Mouse (Mus musculus) layer of hippocampus, adult 2 months (tissue): ENCODE data around the gene Hoxc4. TPM values are rescaled to one million over a fixed set of nuclear protein-coding genes. Genes with fewer than 3 reads are reported as not detected.

Experiments used
- DNase-seq, 2 experiments: peaks; one replicate each; pipeline ENCODE4 v3.0.0; 2022; ENCODE audit warnings: low spot score in 2 of 2
- H3K27ac ChIP-seq: fragments of 200-600 bp; 2 replicates; pipeline ENCODE4 v1.8.1; 2022
- H3K4me3 ChIP-seq: fragments of 200-600 bp; 2 replicates; pipeline ENCODE4 v1.8.1; 2022; ENCODE audit warnings: mild to moderate bottlenecking
- CTCF ChIP-seq: fragments of 200-600 bp; conservative IDR thresholded peaks from 2 replicates; pipeline ENCODE4 v1.8.1; 2022; ENCODE audit warnings: antibody characterized with exemption, mild to moderate bottlenecking, moderate library complexity
- total RNA-seq, 2 experiments: library from RNA; stranded (reverse); gene quantifications; 2 replicates each; pipeline ENCODE4 v1.2.3; 2021

The Hoxc4 gene
- total RNA-seq, 2 experiments from 2014 or later = not detected

- no peak for TF ChIP-seq CTCF
- Histone ChIP-seq H3K4me3 (no peak overlapping the region), H3K27ac (no peak overlapping the region)
- no peak for DNase-seq
Observed at GRCm38 (mm10) chr15:103010112-103010846, 8.5 kb upstream of the Hoxc4 start.

GRCm38 (mm10) chr15:103010847-103011555 is 7.7 kb upstream of the Hoxc4 start:
- no peak for DNase-seq
- H3K4me3 ChIP-seq = no peak overlapping the region

GRCm38 (mm10) chr15:103011928-103012486 is 6.7 kb upstream of the Hoxc4 start:
- no peak for TF ChIP-seq CTCF
- DNase-seq = no peak
- H3K27ac ChIP-seq = no peak overlapping the region
- no peak overlapping the region for H3K4me3 ChIP-seq

More at GRCm38 (mm10) chr15:103010847-103011555, 7.7 kb upstream of the Hoxc4 start:
- no peak overlapping the region for H3K27ac ChIP-seq
- no peak for TF ChIP-seq CTCF

- peak; percentile 23 to 48 for DNase-seq
- H3K4me3 ChIP-seq = no peak overlapping the region; the same call in 1 of the 2 replicates
- TF ChIP-seq CTCF = peak; percentile 85
- no peak overlapping the region for H3K27ac ChIP-seq
Observed at GRCm38 (mm10) chr15:103013238-103013984, 5.3 kb upstream of the Hoxc4 start.

- Histone ChIP-seq H3K27ac (no peak overlapping the region), H3K4me3 (no peak overlapping the region; the same call in 1 of the 2 replicates)
- DNase-seq = no peak
- no peak for TF ChIP-seq CTCF
Observed at GRCm38 (mm10) chr15:103014166-103015008, 4.3 kb upstream of the Hoxc4 start.

GRCm38 (mm10) chr15:103015009-103015399 is 3.7 kb upstream of the Hoxc4 start:
- Histone ChIP-seq H3K27ac (no peak overlapping the region), H3K4me3 (no peak overlapping the region)
- TF ChIP-seq CTCF = no peak
- no peak for DNase-seq

- Histone ChIP-seq H3K4me3 (no peak overlapping the region), H3K27ac (no peak overlapping the region)
- DNase-seq = no peak
- no peak for TF ChIP-seq CTCF
Observed at GRCm38 (mm10) chr15:103015406-103016166, 3.1 kb upstream of the Hoxc4 start.

- H3K27ac ChIP-seq = no peak overlapping the region
- no peak overlapping the region for H3K4me3 ChIP-seq
- no peak for TF ChIP-seq CTCF
- DNase-seq = no peak
Observed at GRCm38 (mm10) chr15:103020899-103021418, 2.2 kb downstream of the Hoxc4 start.

GRCm38 (mm10) chr15:103021544-103021943 is 2.8 kb downstream of the Hoxc4 start:
- no peak for DNase-seq
- TF ChIP-seq CTCF = no peak
- Histone ChIP-seq H3K27ac (no peak overlapping the region), H3K4me3 (no peak overlapping the region)

- no peak overlapping the region for H3K4me3 ChIP-seq
- TF ChIP-seq CTCF = no peak
- no peak for DNase-seq
- H3K27ac ChIP-seq = no peak overlapping the region
Observed at GRCm38 (mm10) chr15:103024131-103024530, 5.4 kb downstream of the Hoxc4 start.
